Mouse (Mus musculus) liver, adult 2 months (tissue): Measurements from ENCODE around the gene Abhd2. TPM values are rescaled to one million over a fixed set of nuclear protein-coding genes. Genes with fewer than 3 reads are reported as not detected.

Source experiments
- DNase-seq: peaks from one replicate; pipeline ENCODE4 v3.0.0-alpha.2; 2011; ENCODE audit warnings: low read depth, low spot score; ENCODE audit errors: extremely low read depth
- H3K27ac ChIP-seq: fragments of 200-500 bp; replicated peaks from 2 replicates; pipeline ENCODE4 v1.5.1; 2012; ENCODE audit warnings: low read depth, mild to moderate bottlenecking, control low read depth, inconsistent platforms, low read length; ENCODE audit not compliant: insufficient read depth
- H3K27me3 ChIP-seq: fragments of 200-500 bp; 2 replicates; pipeline ENCODE4 v1.6.1; 2012; ENCODE audit warnings: mild to moderate bottlenecking, moderate library complexity, low read length, inconsistent platforms; ENCODE audit not compliant: control insufficient read depth, insufficient read depth
- H3K36me3 ChIP-seq: fragments of 200-500 bp; 2 replicates; pipeline ENCODE4 v1.6.1; 2012; ENCODE audit warnings: low read length, inconsistent platforms; ENCODE audit not compliant: control insufficient read depth, insufficient read depth
- H3K4me1 ChIP-seq: fragments of 200-500 bp; 2 replicates; pipeline ENCODE4 v1.6.1; 2011; ENCODE audit warnings: low read length; ENCODE audit not compliant: control insufficient read depth, insufficient read depth
- H3K4me3 ChIP-seq: fragments of 200-500 bp; 2 replicates; pipeline ENCODE4 v1.5.1; 2011; ENCODE audit warnings: low read depth, mild to moderate bottlenecking, control low read depth, low read length, moderate library complexity; ENCODE audit not compliant: insufficient read depth
- H3K79me2 ChIP-seq: fragments of 200-500 bp; 2 replicates; pipeline ENCODE4 v1.6.1; 2012; ENCODE audit warnings: inconsistent platforms, mild to moderate bottlenecking, low read length, moderate library complexity; ENCODE audit not compliant: control insufficient read depth, insufficient read depth
- H3K9ac ChIP-seq: fragments of 200-500 bp; 2 replicates; pipeline ENCODE4 v1.6.1; 2012; ENCODE audit warnings: low read depth, mild to moderate bottlenecking, control low read depth, inconsistent platforms, low read length
- CTCF ChIP-seq: fragments of 200-500 bp; IDR thresholded peaks from 2 replicates; pipeline ENCODE4 v1.5.1; 2011; ENCODE audit warnings: low read depth, low read length, control low read depth
- POLR2A ChIP-seq: fragments of 200-500 bp; IDR thresholded peaks from 2 replicates; pipeline ENCODE4 v1.6.1; 2011; ENCODE audit warnings: low read length, control low read depth; ENCODE audit not compliant: insufficient read depth; ENCODE audit errors: extremely low read depth
- WGBS: fragments of 180-500 bp; shearing (Covaris S2); methylation state at CpG from one replicate; pipeline ENCODE4 v1.1.7; 2018; 5-methylcytosine and 5-hydroxymethylcytosine counted together
- polyA plus RNA-seq: library from polyadenylated mRNA; depleted of rRNA; stranded (reverse); fragments of >200 nt; gene quantifications from 2 replicates; pipeline ENCODE4 v1.2.3, GENCODE M21; 2012; rRNA removed
- total RNA-seq: library from RNA; depleted of rRNA; stranded (reverse); fragments of >200 nt; gene quantifications from 2 replicates; pipeline ENCODE4 v1.2.3, GENCODE M21; 2014; rRNA removed

Gene Abhd2
- total and polyA plus RNA-seq, 2 experiments: 46.4 to 51.2 TPM

DNA sequence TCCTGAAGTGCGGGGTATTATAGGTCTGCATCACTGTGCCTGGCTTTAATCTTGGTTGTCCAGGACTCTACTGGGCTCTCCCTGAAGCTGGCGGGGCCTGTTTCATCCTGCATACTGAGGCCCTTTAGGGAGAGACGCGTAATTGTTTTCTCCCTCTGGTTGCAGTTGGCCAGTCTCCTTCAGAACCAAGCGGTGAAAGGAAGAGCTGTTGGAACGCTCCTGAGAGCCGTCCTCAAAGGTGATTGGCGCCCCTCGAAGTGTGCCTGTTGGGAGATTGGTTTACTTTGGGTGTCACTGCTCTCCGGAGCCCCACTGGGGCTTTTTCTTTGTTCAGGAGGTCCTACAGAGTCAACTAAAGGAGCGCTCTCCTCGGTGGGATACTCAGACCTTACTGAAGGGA, 126.0 kb downstream of the Abhd2 start:
- TF ChIP-seq CTCF: no peak
- no peak for TF ChIP-seq POLR2A
- H3K79me2 ChIP-seq: no peaks in the 10 kb centered on the region
- no peaks in the 10 kb centered on the region for H3K36me3 ChIP-seq
- H3K27me3 ChIP-seq: no peaks in the 10 kb centered on the region
- H3K4me1 ChIP-seq: no peaks in the 10 kb centered on the region
- H3K4me3 ChIP-seq: no peak overlapping the region
- WGBS: 84% methylated on average over 12 of the region's 12 CpGs
- no peak for DNase-seq
- H3K9ac ChIP-seq: no peak overlapping the region
- H3K27ac ChIP-seq: no peak overlapping the region

DNA sequence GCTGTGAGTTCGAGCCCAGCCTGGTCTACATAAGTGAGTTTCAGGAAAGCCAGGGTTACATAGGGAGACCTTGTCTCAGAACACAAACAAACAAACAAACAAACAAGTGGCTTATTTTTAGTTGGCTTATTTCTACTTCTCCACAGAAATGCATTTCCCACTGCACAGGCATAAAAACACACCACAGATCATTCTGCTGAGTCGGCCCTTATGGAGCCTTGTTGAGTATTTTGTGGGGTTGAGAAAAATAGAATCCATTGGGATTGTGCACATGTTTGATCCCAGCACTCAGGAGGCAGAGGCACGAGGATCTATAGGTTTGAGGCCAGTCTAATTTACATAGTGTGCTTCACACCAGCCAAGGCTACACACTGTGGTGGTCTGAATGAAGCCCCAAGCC, 127.3 kb downstream of the Abhd2 start:
- Histone ChIP-seq H3K27ac (no peak overlapping the region), H3K36me3 (no peaks in the 10 kb centered on the region), H3K79me2 (no peaks in the 10 kb centered on the region), H3K4me1 (no peaks in the 10 kb centered on the region), H3K9ac (no peak overlapping the region), H3K27me3 (no peaks in the 10 kb centered on the region), H3K4me3 (no peak overlapping the region)
- TF ChIP-seq CTCF (no peak), POLR2A (no peak)
- WGBS: 86% methylated on average over 3 of the region's 3 CpGs
- no peak for DNase-seq

DNA sequence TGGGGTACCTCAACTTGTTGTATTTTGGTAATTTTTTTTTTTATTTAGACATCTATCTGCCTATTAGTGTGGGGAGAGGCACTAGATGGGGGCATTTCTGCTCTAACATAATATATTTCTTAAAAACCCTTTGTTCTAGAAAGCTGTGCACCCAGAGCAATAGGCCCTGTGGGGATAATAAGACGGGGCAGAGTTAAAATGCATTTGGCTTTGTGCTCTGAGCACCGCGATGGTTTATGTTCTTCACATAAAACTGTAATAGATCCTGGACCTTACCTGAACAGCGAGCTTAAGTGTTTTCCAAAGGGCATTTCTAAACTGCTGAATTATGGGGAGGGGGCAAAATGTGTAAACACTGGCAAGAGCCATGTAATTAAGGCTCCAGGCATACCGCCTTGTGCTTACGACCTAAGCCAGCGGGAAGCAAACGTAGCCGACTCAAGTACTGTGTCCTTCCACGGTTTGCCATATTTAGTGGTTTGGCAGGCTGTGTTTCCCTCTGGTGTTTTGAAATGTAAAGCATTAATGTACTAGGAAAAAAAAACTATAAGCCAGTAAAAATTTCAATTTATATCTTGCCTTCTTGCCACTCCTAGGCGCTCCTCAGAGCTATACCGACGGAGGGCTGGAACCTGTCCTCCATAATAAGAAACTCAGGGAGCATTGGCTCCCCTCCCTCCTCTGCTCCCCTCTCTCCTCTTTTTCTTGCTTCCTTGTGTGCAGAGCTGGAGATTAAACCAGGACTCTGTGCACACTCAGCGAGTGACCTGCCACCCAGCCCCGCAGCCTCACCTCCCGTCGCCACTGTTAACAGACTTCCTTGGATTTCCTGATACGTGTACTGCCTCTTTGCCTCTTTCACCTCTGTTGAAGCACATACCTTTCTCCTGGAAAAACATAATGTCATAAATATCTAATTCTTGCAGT, 141.7 kb downstream of the Abhd2 start:
- Histone ChIP-seq H3K27ac (no peak overlapping the region), H3K36me3 (no peaks in the 10 kb centered on the region), H3K4me1 (no peaks in the 10 kb centered on the region), H3K79me2 (no peaks in the 10 kb centered on the region), H3K9ac (no peak overlapping the region), H3K27me3 (no peaks in the 10 kb centered on the region), H3K4me3 (no peak overlapping the region)
- no peak for DNase-seq
- 94% methylated on average over 18 of the region's 18 CpGs for WGBS
- TF ChIP-seq CTCF: no peak
- no peak for TF ChIP-seq POLR2A

Other genes starting within 250 kb of the Abhd2 start
- gene Acan, start 219.7 kb upstream of the Abhd2 start, total RNA-seq: not detected in 2 replicates
- gene Acan, start 219.7 kb upstream of the Abhd2 start, polyA plus RNA-seq: not detected in 2 replicates
- not detected in 2 replicates for gene Hapln3, start 142.2 kb upstream of the Abhd2 start, total RNA-seq
- gene Hapln3, start 142.2 kb upstream of the Abhd2 start, polyA plus RNA-seq: 0.05 and 0.16 TPM in 2 replicates
- 12.2 and 17.5 TPM in 2 replicates for gene Mfge8, start 124.1 kb upstream of the Abhd2 start, total RNA-seq
- 13.9 and 20.4 TPM in 2 replicates for gene Mfge8, start 124.1 kb upstream of the Abhd2 start, polyA plus RNA-seq
- gene Rlbp1, start 113.8 kb downstream of the Abhd2 start, total RNA-seq: not detected in 2 replicates
- gene Rlbp1, start 113.8 kb downstream of the Abhd2 start, polyA plus RNA-seq: not detected in 2 replicates
- 0.18 and 0.94 TPM in 2 replicates for gene Fanci, start 118.7 kb downstream of the Abhd2 start, total RNA-seq
- gene Fanci, start 118.7 kb downstream of the Abhd2 start, polyA plus RNA-seq: 0.02 and 0.17 TPM in 2 replicates
- gene Polg, start 193.2 kb downstream of the Abhd2 start, total RNA-seq: 28.9 and 39.6 TPM in 2 replicates
- gene Polg, start 193.2 kb downstream of the Abhd2 start, polyA plus RNA-seq: 26.8 and 31.9 TPM in 2 replicates